Comparison of ENCODE assay signal across 8 mouse cellular contexts in the genomic region with DNA sequence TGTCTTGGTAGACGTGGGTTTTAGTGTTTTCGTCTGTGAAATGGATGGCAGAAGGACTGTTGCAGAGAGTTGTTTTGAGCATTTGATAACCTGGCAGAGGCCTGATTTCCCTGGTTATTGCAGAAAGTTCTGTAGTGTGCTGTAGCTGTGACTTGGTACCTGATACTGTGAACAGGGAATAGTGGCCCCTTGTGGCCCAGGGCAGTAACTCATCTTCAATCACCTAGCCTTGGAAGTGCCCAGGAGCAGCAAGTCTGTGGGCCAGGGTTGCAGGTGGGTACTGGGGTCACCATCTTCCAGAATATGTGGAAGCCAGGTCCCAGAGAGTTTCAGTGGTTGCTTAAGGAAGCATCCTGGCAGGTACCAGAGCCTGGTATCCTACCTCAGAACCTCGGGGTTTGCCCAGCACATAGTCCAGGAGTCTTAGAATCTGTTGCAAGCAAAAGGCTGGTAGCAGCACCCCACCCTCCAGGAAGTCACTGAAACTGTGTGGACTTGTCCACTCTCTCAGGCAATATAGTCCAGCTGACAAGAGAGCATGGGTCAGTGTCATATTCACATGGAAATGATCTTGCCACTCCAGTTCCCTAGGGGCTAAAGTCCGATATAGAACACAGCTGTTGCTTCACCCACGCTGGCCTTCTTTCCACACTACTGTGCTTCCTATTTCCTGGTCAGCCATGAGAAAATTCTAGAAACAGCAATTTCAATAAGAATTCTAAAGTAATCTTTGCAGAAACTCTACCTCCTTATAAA.
DNase-seq lines count a peak whose midpoint lies in the region; ATAC-seq lines count a peak whose summit lies in the region.

No protein-coding gene starts in this region.

- H3K4me3 ChIP-seq in heart, embryonic 11.5 days (ENCODE audit: low read depth, low read length) = no peak overlapping the region
- no peak overlapping the region for H3K4me3 ChIP-seq in embryonic facial prominence, embryonic 10.5 days
- H3K4me3 ChIP-seq in kidney, embryonic 16.5 days (ENCODE audit: low read length) = no peak overlapping the region

- no peaks in the 10 kb centered on the region for H3K27me3 ChIP-seq in heart, embryonic 11.5 days (ENCODE audit: control insufficient read depth, insufficient read depth, low read length)
- no peaks in the 10 kb centered on the region for H3K27me3 ChIP-seq in embryonic facial prominence, embryonic 10.5 days (replicated peaks; ENCODE audit: low read depth, poor library complexity, severe bottlenecking)
- H3K27me3 ChIP-seq in kidney, embryonic 16.5 days (ENCODE audit: insufficient read depth, low read length) = no peaks in the 10 kb centered on the region

- H3K9ac ChIP-seq in heart, embryonic 11.5 days (ENCODE audit: low read depth, low read length) = no peak overlapping the region
- H3K9ac ChIP-seq in kidney, embryonic 16.5 days (replicated peaks; ENCODE audit: low read length) = no peak overlapping the region

- ATAC-seq in heart, embryonic 11.5 days (replicated peaks; ENCODE audit: insufficient number of reproducible peaks, low FRiP score, low TSS enrichment) = no peak
- ATAC-seq in kidney, embryonic 16.5 days (ENCODE audit: low FRiP score, low TSS enrichment) = peak; percentile 71

- H3K4me1 ChIP-seq in heart, embryonic 11.5 days (ENCODE audit: control insufficient read depth, insufficient read depth, low read length) = no peaks in the 10 kb centered on the region
- H3K4me1 ChIP-seq in embryonic facial prominence, embryonic 10.5 days = no peaks in the 10 kb centered on the region; the same call in 1 of the 2 replicates
- peaks cover 3% of the 10 kb centered on the region; the same call in 1 of the 2 replicates for H3K4me1 ChIP-seq in kidney, embryonic 16.5 days (ENCODE audit: insufficient read depth, low read length)

- 63% methylated on average over 5 of the region's 5 CpGs for WGBS in heart, embryonic 11.5 days (ENCODE audit: insufficient replicate concordance)
- 78% methylated on average over 5 of the region's 5 CpGs for WGBS in embryonic facial prominence, embryonic 10.5 days
- 67% methylated on average over 5 of the region's 5 CpGs for WGBS in kidney, embryonic 16.5 days

- no peak overlapping the region for H3K27ac ChIP-seq in heart, embryonic 11.5 days (ENCODE audit: low read depth, low read length)
- no peak overlapping the region for H3K27ac ChIP-seq in embryonic facial prominence, embryonic 10.5 days (replicated peaks)
- no peak overlapping the region for H3K27ac ChIP-seq in kidney, embryonic 16.5 days (ENCODE audit: low read length)

- no peaks in the 10 kb centered on the region for H3K9me3 ChIP-seq in heart, embryonic 11.5 days (replicated peaks; ENCODE audit: control insufficient read depth, low read length)
- H3K9me3 ChIP-seq in embryonic facial prominence, embryonic 10.5 days = no peaks in the 10 kb centered on the region
- H3K9me3 ChIP-seq in kidney, embryonic 16.5 days (ENCODE audit: low read length) = no peaks in the 10 kb centered on the region

- H3K4me2 ChIP-seq in heart, embryonic 11.5 days = no peak overlapping the region
- no peak overlapping the region for H3K4me2 ChIP-seq in kidney, embryonic 16.5 days (replicated peaks; ENCODE audit: low read depth, low read length)

- H3K36me3 ChIP-seq in heart, embryonic 11.5 days (ENCODE audit: control insufficient read depth, insufficient read depth, low read length) = no peaks in the 10 kb centered on the region
- H3K36me3 ChIP-seq in embryonic facial prominence, embryonic 10.5 days (replicated peaks) = no peaks in the 10 kb centered on the region
- no peaks in the 10 kb centered on the region for H3K36me3 ChIP-seq in kidney, embryonic 16.5 days (ENCODE audit: insufficient read depth, low read length)

- peak; percentile 32 to 64 for DNase-seq in heart, adult 18-20 months
- DNase-seq in MN1 (ENCODE audit: low spot score) = peak; percentile 36
- peak; percentile 34 for DNase-seq in embryonic facial prominence, embryonic 10.5 days (ENCODE audit: low spot score)
- DNase-seq in lung, postnatal 36 days = peak; percentile 34
- no peak for DNase-seq in urinary bladder, postnatal 4 days (ENCODE audit: low spot score in 2 of 2)
- DNase-seq in frontal cortex, postnatal 36 days (ENCODE audit: low spot score in 2 of 2) = no peak

Comparison
In these comparisons a context has a peak if more than half of its experiments do, and no peak if none do; other contexts are left out.
1. DNase-seq: peak in heart, adult 18-20 months (2 of 2), MN1 (single experiment), embryonic facial prominence, embryonic 10.5 days (single experiment) and lung, postnatal 36 days (single experiment); none in urinary bladder, postnatal 4 days (0 of 2) and frontal cortex, postnatal 36 days (0 of 2).